11 mouse cellular contexts compared by ENCODE assay signal in the genomic region with DNA sequence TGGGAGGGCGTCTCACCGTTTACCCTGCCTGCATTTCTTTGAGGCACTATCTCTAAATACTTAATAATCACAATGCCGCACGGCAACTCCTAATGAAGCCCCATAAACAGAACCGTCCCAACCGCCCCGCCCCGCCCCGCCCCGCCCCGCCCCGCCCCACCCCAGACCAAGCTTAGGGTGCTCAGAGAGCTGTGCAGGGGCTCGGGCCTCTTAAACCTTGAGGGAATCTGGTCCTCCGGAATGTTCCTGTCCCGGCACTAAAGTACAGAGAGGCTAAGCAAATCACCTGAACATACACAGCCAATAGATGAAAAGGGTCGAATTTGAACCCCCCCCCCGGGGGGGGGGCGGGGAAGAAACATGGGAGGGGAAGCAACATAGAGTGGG.
DNase-seq lines count a peak whose midpoint lies in the region; ATAC-seq and TF ChIP-seq lines count a peak whose summit lies in the region.
"Had no signal": no experiment of that assay in that cellular context is flagged by ENCODE, and none has a peak within 500 bp of the region (broad histone marks: within the 10 kb centered on the region; RNA-seq: fewer than 3 reads in every experiment).

No protein-coding gene starts in this region.

- peak overlapping the region; percentile 20 for H3K4me3 ChIP-seq in heart, embryonic 15.5 days
- no peak overlapping the region for H3K4me3 ChIP-seq in CH12.LX (replicated peaks in 1 of 3; ENCODE audit: low read depth in 2 of 3, low read length in 2 of 3, poor library complexity in 1 of 3)
- H3K4me3 ChIP-seq in forebrain, embryonic 13.5 days, result no peak overlapping the region
- H3K4me3 ChIP-seq in limb, embryonic 12.5 days (replicated peaks), result peak overlapping the region; percentile 12; the same call in 1 of the 2 replicates
- H3K4me3 ChIP-seq: midbrain, embryonic 13.5 days had no signal

- no peak for DNase-seq in heart, postnatal 4 days
- no peak for DNase-seq in CH12.LX (ENCODE audit: extremely low read depth)
- DNase-seq in testis, postnatal 14 days (ENCODE audit: low spot score), result no peak
- DNase-seq in retina, postnatal 1 day, result no peak
- DNase-seq in B cell, adult 2 months, result no peak
- DNase-seq: kidney, adult 8-10 months had no signal

- no peak for ATAC-seq in heart, embryonic 15.5 days (replicated peaks; ENCODE audit: insufficient number of reproducible peaks, insufficient read depth, low FRiP score, low read depth)
- no peak for ATAC-seq in forebrain, embryonic 13.5 days
- ATAC-seq in limb, embryonic 12.5 days (ENCODE audit: insufficient number of reproducible peaks, insufficient read depth, low FRiP score, low TSS enrichment, low read depth), result peak; percentile 52; the same call in 1 of the 2 replicates
- ATAC-seq: CD4-positive, CD25-positive, alpha-beta regulatory T cell, adult 4 months; midbrain, embryonic 13.5 days had no signal

- no peak for TF ChIP-seq EP300 in CH12.LX (IDR thresholded peaks at IDR 0.05; ENCODE audit: low read length)

- no peak overlapping the region for H3K9ac ChIP-seq in heart, embryonic 15.5 days
- H3K9ac ChIP-seq in CH12.LX (ENCODE audit: insufficient read depth, low read depth), result no peak overlapping the region
- no peak overlapping the region for H3K9ac ChIP-seq in forebrain, embryonic 13.5 days
- H3K9ac ChIP-seq in limb, embryonic 12.5 days (replicated peaks), result no peak overlapping the region
- H3K9ac ChIP-seq: midbrain, embryonic 13.5 days had no signal

- TF ChIP-seq RAD21 in CH12.LX (IDR thresholded peaks at IDR 0.05; ENCODE audit: low read depth, low read length), result no peak

- TF ChIP-seq CTCF in CH12.LX (conservative IDR thresholded peaks at IDR 0.05 in 1 of 2, IDR thresholded peaks at IDR 0.05 in 1 of 2; ENCODE audit: low read depth in 2 of 2, low read length in 2 of 2), result no peak

- in situ Hi-C loops in CH12.LX (cut with MboI; ENCODE audit: low pct_ligation_motif_present, low pct_unique_long_range_greater_than_20kb, low sequenced_read_pairs), result no loop called here

- no peaks in the 10 kb centered on the region for H3K79me2 ChIP-seq in CH12.LX (replicated peaks; ENCODE audit: control insufficient read depth, extremely low read depth, insufficient read depth, poor library complexity, severe bottlenecking)

- 3% methylated on average over 17 of the region's 18 CpGs for WGBS in heart, embryonic 15.5 days
- WGBS in forebrain, embryonic 13.5 days, result 1% methylated on average over 17 of the region's 18 CpGs
- under 1% methylated on average over 17 of the region's 18 CpGs for WGBS in limb, embryonic 12.5 days

- H3K27me3 ChIP-seq in heart, embryonic 15.5 days, result peaks cover 4% of the 10 kb centered on the region; the same call in 1 of the 2 replicates
- H3K27me3 ChIP-seq in CH12.LX (replicated peaks), result peaks cover 70% of the 10 kb centered on the region
- peaks cover 28% of the 10 kb centered on the region for H3K27me3 ChIP-seq in forebrain, embryonic 13.5 days
- H3K27me3 ChIP-seq in limb, embryonic 12.5 days, result peaks cover 9% of the 10 kb centered on the region

- no peaks in the 10 kb centered on the region for H3K9me3 ChIP-seq in heart, embryonic 15.5 days (replicated peaks)
- H3K9me3 ChIP-seq in CH12.LX (replicated peaks; ENCODE audit: low read length), result no peaks in the 10 kb centered on the region
- H3K9me3 ChIP-seq in forebrain, embryonic 13.5 days (replicated peaks), result no peaks in the 10 kb centered on the region
- no peaks in the 10 kb centered on the region for H3K9me3 ChIP-seq in limb, embryonic 12.5 days
- H3K9me3 ChIP-seq: midbrain, embryonic 13.5 days had no signal

- no peaks in the 10 kb centered on the region for H3K36me3 ChIP-seq in heart, embryonic 15.5 days
- H3K36me3 ChIP-seq in CH12.LX (replicated peaks in 1 of 2; ENCODE audit: control insufficient read depth in 1 of 2, insufficient read depth in 1 of 2, low read length in 1 of 2), result no peaks in the 10 kb centered on the region
- no peaks in the 10 kb centered on the region for H3K36me3 ChIP-seq in forebrain, embryonic 13.5 days (ENCODE audit: poor library complexity, severe bottlenecking)
- no peaks in the 10 kb centered on the region for H3K36me3 ChIP-seq in limb, embryonic 12.5 days
- H3K36me3 ChIP-seq: midbrain, embryonic 13.5 days had no signal

- H3K4me2 ChIP-seq in heart, embryonic 15.5 days, result peak overlapping the region; percentile 60
- 0 out of 2 replicates have a peak overlapping the region, but pooled peaks have one; percentile 1 for H3K4me2 ChIP-seq in CH12.LX (ENCODE audit: insufficient read depth, low read depth, poor library complexity, severe bottlenecking)
- H3K4me2 ChIP-seq in forebrain, embryonic 13.5 days, result peak overlapping the region; percentile 36
- H3K4me2 ChIP-seq in limb, embryonic 12.5 days, result peak overlapping the region; percentile 51
- H3K4me2 ChIP-seq: midbrain, embryonic 13.5 days had no signal

- no peak for TF ChIP-seq POLR2A in CH12.LX (IDR thresholded peaks at IDR 0.05; ENCODE audit: low read depth, low read length)

- no peak overlapping the region for H3K27ac ChIP-seq in heart, embryonic 15.5 days
- no peak overlapping the region for H3K27ac ChIP-seq in CH12.LX (ENCODE audit: insufficient read depth, low read depth)
- no peak overlapping the region for H3K27ac ChIP-seq in forebrain, embryonic 13.5 days
- 0 out of 2 replicates have a peak overlapping the region, but pooled peaks have one; percentile 57 for H3K27ac ChIP-seq in limb, embryonic 12.5 days
- H3K27ac ChIP-seq: midbrain, embryonic 13.5 days had no signal

- dilution Hi-C loops in CH12.LX (cut with MboI; ENCODE audit: extremely low pct_ligation_motif_present, extremely low pct_unique_long_range_greater_than_20kb, low sequenced_read_pairs), result no loop called here

- H3K4me1 ChIP-seq in heart, embryonic 15.5 days (replicated peaks), result peaks cover 15% of the 10 kb centered on the region
- no peaks in the 10 kb centered on the region for H3K4me1 ChIP-seq in CH12.LX (ENCODE audit: control insufficient read depth in 1 of 2, insufficient read depth in 2 of 2)
- H3K4me1 ChIP-seq in forebrain, embryonic 13.5 days, result peaks cover 8% of the 10 kb centered on the region; the same call in 1 of the 2 replicates
- peaks cover 49% of the 10 kb centered on the region for H3K4me1 ChIP-seq in limb, embryonic 12.5 days (replicated peaks)

TF ChIP-seq in CH12.LX, 34 proteins besides CTCF, POLR2A, EP300 and RAD21:
- TF ChIP-seq MEF2A (IDR thresholded peaks at IDR 0.05; ENCODE audit: borderline replicate concordance, low read depth, low read length) (no peak), JUN (IDR thresholded peaks at IDR 0.05; ENCODE audit: insufficient read depth, low read depth, low read length) (no peak), CHD1 (IDR thresholded peaks at IDR 0.05; ENCODE audit: low read depth, low read length) (no peak), IRF4 (IDR thresholded peaks at IDR 0.05; ENCODE audit: low read depth, low read length) (no peak), NRF1 (IDR thresholded peaks at IDR 0.05; ENCODE audit: low read depth, low read length) (no peak), MAZ (IDR thresholded peaks at IDR 0.05; ENCODE audit: low read depth, low read length) (no peak), GABPA (IDR thresholded peaks at IDR 0.05; ENCODE audit: insufficient replicate concordance, low read depth, low read length) (no peak), E2F4 (IDR thresholded peaks at IDR 0.05; ENCODE audit: insufficient replicate concordance, low read depth, low read length) (no peak), MYC (IDR thresholded peaks at IDR 0.05; ENCODE audit: low read depth, low read length) (no peak), TBP (conservative IDR thresholded peaks at IDR 0.05; ENCODE audit: low read depth, low read length) (no peak), RCOR1 (conservative IDR thresholded peaks at IDR 0.05; ENCODE audit: low read depth, low read length) (no peak)

Comparison
In these comparisons a context has a peak if more than half of its experiments do, and no peak if none do; other contexts are left out.
1. H3K4me2 ChIP-seq: peak in every context shown above with its lines; median percentile 60 in heart, embryonic 15.5 days; 51 in limb, embryonic 12.5 days; 36 in forebrain, embryonic 13.5 days; 1 in CH12.LX.
2. H3K4me3 ChIP-seq: peak in heart, embryonic 15.5 days (single experiment) and limb, embryonic 12.5 days (single experiment); none in CH12.LX (0 of 3) and forebrain, embryonic 13.5 days (single experiment).